Mouse (Mus musculus) forebrain, embryonic 14.5 days (tissue): ENCODE results near the gene Mob3c. TPM values are rescaled to one million over a fixed set of nuclear protein-coding genes. Genes with fewer than 3 reads are reported as not detected.

Experiments used
- ATAC-seq: fragments of 200-750 bp; cut with Nextera tagmentation; 2 replicates; pipeline ENCODE4 v1.8.0; 2017; ENCODE audit warnings: mild to moderate bottlenecking, moderate library complexity
- DNase-seq: peaks from one replicate; pipeline ENCODE4 v3.0.0-alpha.2; 2015; ENCODE audit warnings: low spot score
- H3K27ac ChIP-seq: fragments of 300-500 bp; sonication (generic); 2 replicates; pipeline ENCODE4 v1.5.1; 2014; ENCODE audit warnings: low read depth, mild to moderate bottlenecking, control low read depth, low read length, moderate library complexity
- H3K27me3 ChIP-seq: fragments of 300-500 bp; sonication (generic); replicated peaks from 2 replicates; pipeline ENCODE4 v1.6.1; 2014; ENCODE audit warnings: low read length, control low read depth, mixed read lengths; ENCODE audit not compliant: control insufficient read depth, insufficient read depth
- H3K36me3 ChIP-seq: fragments of 300-500 bp; sonication (generic); 2 replicates; pipeline ENCODE4 v1.6.1; 2014; ENCODE audit warnings: low read length, control low read depth; ENCODE audit not compliant: control insufficient read depth, insufficient read depth
- H3K4me1 ChIP-seq: fragments of 300-500 bp; sonication (generic); 2 replicates; pipeline ENCODE4 v1.6.1; 2014; ENCODE audit warnings: antibody characterized with exemption, low read length, control low read depth; ENCODE audit not compliant: control insufficient read depth, insufficient read depth
- H3K4me2 ChIP-seq: fragments of 300-500 bp; sonication (generic); 2 replicates; pipeline ENCODE4 v1.6.1; 2014; ENCODE audit warnings: mild to moderate bottlenecking, control low read depth, low read length
- H3K4me3 ChIP-seq: fragments of 300-500 bp; sonication (generic); 2 replicates; pipeline ENCODE4 v1.5.1; 2014; ENCODE audit warnings: low read depth, low read length, control low read depth
- H3K9ac ChIP-seq: fragments of 300-500 bp; sonication (generic); 2 replicates; pipeline ENCODE4 v1.6.1; 2014; ENCODE audit warnings: mild to moderate bottlenecking, low read length, control low read depth, moderate library complexity
- H3K9me3 ChIP-seq: fragments of 300-500 bp; sonication (generic); replicated peaks from 2 replicates; pipeline ENCODE4 v1.6.1; 2016; ENCODE audit warnings: low read length, control low read depth, mixed read lengths; ENCODE audit not compliant: control insufficient read depth
- WGBS: fragments of 180-500 bp; shearing (Covaris S2); extraction: QIAGEN DNeasy Blood & Tissue Kit; methylation state at CpG from one replicate; pipeline ENCODE4 v1.1.7; 2014; 5-methylcytosine and 5-hydroxymethylcytosine counted together
- polyA plus RNA-seq: library from polyadenylated mRNA; unstranded; fragments of >200 nt; fragmentation: Nextera tagmentation; extraction: Ambion mirVana; gene quantifications from 2 replicates; pipeline ENCODE4 v1.2.1, GENCODE M21; 2014

Mob3c gene
- polyA plus RNA-seq, 1 experiment from 2014 or later = 3.1 TPM

DNA sequence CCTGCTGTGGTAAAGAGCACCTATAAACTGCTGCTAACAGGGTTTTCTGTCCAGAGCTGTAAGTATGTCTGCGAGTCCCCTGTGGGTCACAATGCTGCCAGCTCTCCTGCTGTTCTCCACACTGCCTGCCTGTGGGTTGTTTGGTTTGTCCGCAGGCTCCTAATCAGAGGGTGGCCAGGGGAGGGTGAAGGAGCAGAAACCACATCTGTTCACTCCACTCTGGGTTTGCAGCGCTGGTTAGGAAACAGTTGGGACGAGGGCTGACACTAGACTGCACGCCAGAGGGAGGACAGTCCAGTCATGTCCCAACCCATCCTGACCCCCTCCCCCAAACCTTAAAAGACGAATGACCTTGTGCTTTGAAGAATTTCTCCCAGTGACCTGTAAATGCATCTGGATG lies 27.2 kb downstream of the Mob3c start:
- Histone ChIP-seq H3K4me2 (no peak overlapping the region), H3K27me3 (no peaks in the 10 kb centered on the region), H3K4me3 (no peak overlapping the region), H3K27ac (no peak overlapping the region), H3K36me3 (peaks cover 20% of the 10 kb centered on the region; the same call in 1 of the 2 replicates), H3K9ac (no peak overlapping the region), H3K4me1 (peaks cover 10% of the 10 kb centered on the region), H3K9me3 (no peaks in the 10 kb centered on the region)
- 64% methylated on average over 6 of the region's 6 CpGs for WGBS
- DNase-seq (no peak), ATAC-seq (no peak)

DNA sequence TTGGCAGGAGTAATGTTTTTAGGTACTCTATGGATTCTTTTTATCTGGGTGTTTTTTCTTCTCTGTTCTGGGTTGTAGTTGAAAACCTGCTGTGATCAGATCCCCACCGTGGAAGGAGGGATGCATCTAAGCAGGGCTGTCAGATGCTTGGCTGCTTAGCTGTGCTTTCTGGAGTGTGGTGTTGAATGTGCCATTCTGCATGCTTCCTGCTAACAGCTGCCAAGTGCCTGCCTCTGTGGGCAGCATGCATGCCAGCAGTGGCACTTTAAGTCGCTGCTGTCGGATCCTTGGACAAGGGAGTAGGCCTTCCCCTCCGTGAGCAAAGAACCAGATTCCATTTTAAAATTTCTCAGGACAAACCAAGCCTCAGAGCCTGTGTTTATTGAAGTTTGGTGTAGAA lies 27.7 kb downstream of the Mob3c start:
- ATAC-seq = no peak
- no peak overlapping the region; the same call in 1 of the 2 replicates for H3K27ac ChIP-seq
- H3K4me3 ChIP-seq = no peak overlapping the region
- H3K9me3 ChIP-seq = no peaks in the 10 kb centered on the region
- H3K4me2 ChIP-seq = no peak overlapping the region
- H3K36me3 ChIP-seq = peaks cover 25% of the 10 kb centered on the region; the same call in 1 of the 2 replicates
- H3K27me3 ChIP-seq = no peaks in the 10 kb centered on the region
- WGBS = 51% methylated on average over 4 of the region's 4 CpGs
- peak; percentile 48 for DNase-seq
- peaks cover 10% of the 10 kb centered on the region for H3K4me1 ChIP-seq
- no peak overlapping the region for H3K9ac ChIP-seq

DNA sequence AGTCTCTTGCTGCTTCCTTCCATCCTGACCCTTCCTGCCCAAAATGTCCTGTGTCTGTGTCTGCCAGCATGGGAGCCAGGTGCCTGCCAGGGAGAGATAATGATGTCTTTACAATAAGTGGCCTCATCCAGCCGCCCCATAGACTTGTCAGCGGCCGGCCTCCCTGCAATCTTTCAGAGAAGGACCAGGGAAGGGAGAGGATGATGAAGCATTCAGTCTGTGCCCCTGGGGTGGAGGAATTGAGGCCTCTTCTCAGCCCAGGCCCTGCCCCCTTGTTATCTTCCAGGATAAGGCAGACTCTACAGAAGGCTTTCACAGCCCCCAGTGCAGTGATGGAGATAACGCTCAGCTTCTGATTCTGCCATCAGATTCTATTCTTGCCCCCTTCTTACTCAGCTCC lies 28.4 kb downstream of the Mob3c start:
- no peak for ATAC-seq
- WGBS = 43% methylated on average over 4 of the region's 4 CpGs
- no peak overlapping the region for H3K4me3 ChIP-seq
- peaks cover 30% of the 10 kb centered on the region; the same call in 1 of the 2 replicates for H3K36me3 ChIP-seq
- no peak overlapping the region; the same call in 1 of the 2 replicates for H3K9ac ChIP-seq
- DNase-seq = no peak
- no peak overlapping the region for H3K4me2 ChIP-seq
- no peaks in the 10 kb centered on the region for H3K27me3 ChIP-seq
- H3K4me1 ChIP-seq = peaks cover 10% of the 10 kb centered on the region
- H3K9me3 ChIP-seq = no peaks in the 10 kb centered on the region
- no peak overlapping the region; the same call in 1 of the 2 replicates for H3K27ac ChIP-seq

GRCm38 (mm10) chr4:115857293-115857883 lies 29.5 kb downstream of the Mob3c start:
- H3K9ac ChIP-seq = no peak overlapping the region
- no peaks in the 10 kb centered on the region for H3K9me3 ChIP-seq
- peaks cover 34% of the 10 kb centered on the region; the same call in 1 of the 2 replicates for H3K36me3 ChIP-seq
- H3K4me3 ChIP-seq = no peak overlapping the region
- H3K4me1 ChIP-seq = peaks cover 10% of the 10 kb centered on the region
- no peak for DNase-seq
- H3K27ac ChIP-seq = no peak overlapping the region
- no peaks in the 10 kb centered on the region for H3K27me3 ChIP-seq
- no peak for ATAC-seq
- WGBS = 87% methylated on average over 9 of the region's 9 CpGs
- no peak overlapping the region for H3K4me2 ChIP-seq

- ATAC-seq (no peak), DNase-seq (no peak)
- H3K9me3 ChIP-seq = no peaks in the 10 kb centered on the region
- H3K4me3 ChIP-seq = no peak overlapping the region
- 63% methylated on average over 7 of the region's 7 CpGs for WGBS
- peaks cover 35% of the 10 kb centered on the region; the same call in 1 of the 2 replicates for H3K36me3 ChIP-seq
- H3K4me2 ChIP-seq = no peak overlapping the region
- no peaks in the 10 kb centered on the region for H3K27me3 ChIP-seq
- H3K9ac ChIP-seq = no peak overlapping the region
- H3K27ac ChIP-seq = no peak overlapping the region
- H3K4me1 ChIP-seq = no peaks in the 10 kb centered on the region
Observed at GRCm38 (mm10) chr4:115863352-115863751, 35.5 kb downstream of the Mob3c start.

- H3K9ac ChIP-seq = no peak overlapping the region
- ATAC-seq = no peak
- H3K36me3 ChIP-seq = peaks cover 35% of the 10 kb centered on the region; the same call in 1 of the 2 replicates
- no peak overlapping the region for H3K4me3 ChIP-seq
- 44% methylated on average over 10 of the region's 10 CpGs for WGBS
- H3K27me3 ChIP-seq = no peaks in the 10 kb centered on the region
- no peak overlapping the region for H3K4me2 ChIP-seq
- no peaks in the 10 kb centered on the region for H3K9me3 ChIP-seq
- DNase-seq = no peak
- no peaks in the 10 kb centered on the region for H3K4me1 ChIP-seq
- H3K27ac ChIP-seq = no peak overlapping the region
Observed at GRCm38 (mm10) chr4:115863880-115864279, 36.0 kb downstream of the Mob3c start.

GRCm38 (mm10) chr4:115869512-115870210 lies 41.8 kb downstream of the Mob3c start:
- Histone ChIP-seq H3K4me3 (no peak overlapping the region), H3K9ac (no peak overlapping the region), H3K27me3 (no peaks in the 10 kb centered on the region), H3K4me2 (no peak overlapping the region), H3K9me3 (no peaks in the 10 kb centered on the region), H3K27ac (no peak overlapping the region), H3K36me3 (peaks cover 25% of the 10 kb centered on the region; the same call in 1 of the 2 replicates), H3K4me1 (0 out of 2 replicates have a peak, but pooled peaks cover 2% of the 10 kb centered on the region)
- ATAC-seq (peak; percentile 63), DNase-seq (peak; percentile 48)
- WGBS = 9% methylated on average over 16 of the region's 16 CpGs

GRCm38 (mm10) chr4:115873231-115873630 lies 45.3 kb downstream of the Mob3c start:
- Histone ChIP-seq H3K4me3 (no peak overlapping the region), H3K4me2 (no peak overlapping the region), H3K9me3 (no peaks in the 10 kb centered on the region), H3K4me1 (peaks cover 10% of the 10 kb centered on the region), H3K9ac (no peak overlapping the region), H3K27ac (no peak overlapping the region), H3K36me3 (peaks cover 20% of the 10 kb centered on the region; the same call in 1 of the 2 replicates), H3K27me3 (no peaks in the 10 kb centered on the region)
- no peak for DNase-seq
- WGBS = 74% methylated on average over 3 of the region's 3 CpGs
- no peak for ATAC-seq

DNA sequence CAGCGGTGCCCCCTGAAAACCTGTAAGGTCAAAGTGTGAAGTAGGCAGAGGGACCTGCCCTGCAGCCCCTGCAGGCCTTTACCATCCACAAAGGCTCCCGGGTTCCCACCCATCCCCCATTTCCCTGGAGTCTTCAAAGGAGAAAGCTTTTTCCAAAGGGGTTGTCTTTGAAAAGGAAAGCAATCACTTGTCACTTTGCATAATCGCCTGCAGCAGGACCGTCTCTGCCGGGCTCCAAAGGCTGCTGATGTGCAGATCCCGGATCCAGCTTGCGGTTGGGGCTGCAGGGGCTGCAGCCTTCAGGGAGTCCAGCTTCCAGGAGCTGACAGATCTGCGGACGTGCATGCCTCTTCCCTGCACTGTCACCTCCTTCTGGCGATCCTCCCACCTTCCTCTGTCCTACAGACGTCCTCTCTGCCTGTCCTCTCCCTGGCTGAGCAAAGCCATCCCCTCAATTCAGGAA lies 50.4 kb downstream of the Mob3c start:
- DNase-seq = peak; percentile 65
- Histone ChIP-seq H3K36me3 (0 out of 2 replicates have a peak, but pooled peaks cover 8% of the 10 kb centered on the region), H3K4me1 (peaks cover 26% of the 10 kb centered on the region), H3K9ac (peak overlapping the region; percentile 29; the same call in 1 of the 2 replicates), H3K27ac (0 out of 2 replicates have a peak overlapping the region, but pooled peaks have one; percentile 22), H3K4me2 (peak overlapping the region; percentile 23), H3K4me3 (no peak overlapping the region), H3K9me3 (no peaks in the 10 kb centered on the region), H3K27me3 (no peaks in the 10 kb centered on the region)
- WGBS = under 1% methylated on average over 11 of the region's 11 CpGs
- peak; percentile 60 for ATAC-seq
